Mouse (Mus musculus) hematopoietic multipotent progenitor cell, adult 10-12 weeks (in vitro differentiated cells): Measurements from ENCODE around the gene Prkar1a. TPM values are rescaled to one million over a fixed set of nuclear protein-coding genes. Genes with fewer than 3 reads are reported as not detected.

Source experiments
- polyA plus RNA-seq: library from polyadenylated mRNA; stranded (reverse); fragments of >175 nt; gene quantifications from 2 replicates; pipeline ENCODE4 v1.2.3, GENCODE M21; 2012; ENCODE audit warnings: low replicate concordance

The Prkar1a gene
- 55.0 and 76.9 TPM in 2 replicates for polyA plus RNA-seq

GRCm38 (mm10) chr11:109649206-109649605 is at the start of gene Prkar1a:
Gene Prkar1a, plus strand, starts transcription at chr11:109649405.

GRCm38 (mm10) chr11:109611303-109612149 is 37.7 kb upstream of the Prkar1a start, which contains the start of gene Wipi1:
Gene Wipi1, minus strand, starts transcription at chr11:109611967.

Other genes with a start within 250 kb of the Prkar1a start
- not detected in 2 replicates for gene 9930022D16Rik, start 235.5 kb upstream of the Prkar1a start, polyA plus RNA-seq
- gene Amz2, start 223.5 kb upstream of the Prkar1a start, polyA plus RNA-seq: 4.7 and 7.6 TPM in 2 replicates
- gene Arsg, start 176.0 kb upstream of the Prkar1a start, polyA plus RNA-seq: 1.2 and 3.2 TPM in 2 replicates
- gene Slc16a6, start 175.8 kb upstream of the Prkar1a start, polyA plus RNA-seq: 28.6 and 40.3 TPM in 2 replicates
- 10.7 and 11.5 TPM in 2 replicates for gene Wipi1, start 37.4 kb upstream of the Prkar1a start, polyA plus RNA-seq
- gene Fam20a, start 72.9 kb downstream of the Prkar1a start, polyA plus RNA-seq: 0.55 and 1.9 TPM in 2 replicates
- not detected in 2 replicates for gene 1700012B07Rik, start 178.6 kb downstream of the Prkar1a start, polyA plus RNA-seq